ENCODE assay signal across 9 mouse cellular contexts in genomic region chr8:94362607-94363239, GRCm38 (mm10). TPM values are rescaled to one million over a fixed set of nuclear protein-coding genes. Genes with fewer than 3 reads are reported as not detected.
DNase-seq lines count a peak whose midpoint lies in the region; ATAC-seq and TF ChIP-seq lines count a peak whose summit lies in the region.
"Had no signal": no experiment of that assay in that cellular context is flagged by ENCODE, and none has a peak within 500 bp of the region (broad histone marks: within the 10 kb centered on the region; RNA-seq: fewer than 3 reads in every experiment).

No protein-coding gene starts in this region.

- no peaks in the 10 kb centered on the region for H3K27me3 ChIP-seq in hindbrain, embryonic 10.5 days (ENCODE audit: insufficient read depth, poor library complexity, severe bottlenecking)
- H3K27me3 ChIP-seq: limb, embryonic 13.5 days had no signal

- no peak for DNase-seq in layer of hippocampus, adult 2 months (ENCODE audit: low spot score in 2 of 2)
- no peak for DNase-seq in layer of hippocampus, adult 9-11 months
- DNase-seq in lung, postnatal 4 days, result peak; percentile 61 to 80
- DNase-seq in hindbrain, embryonic 10.5 days (ENCODE audit: low spot score), result no peak
- DNase-seq in layer of hippocampus, adult 11-12 months (ENCODE audit: low spot score), result no peak
- no peak for DNase-seq in cerebellum, adult 9-11 months

- H3K27ac ChIP-seq in layer of hippocampus, adult 2 months, result peak overlapping the region; percentile 70
- H3K27ac ChIP-seq in brown adipose tissue, adult 24 weeks (replicated peaks; ENCODE audit: low read depth, low read length), result peak overlapping the region; percentile 77
- no peak overlapping the region for H3K27ac ChIP-seq in hindbrain, embryonic 10.5 days
- H3K27ac ChIP-seq: limb, embryonic 13.5 days had no signal

- WGBS in hindbrain, embryonic 10.5 days, result 85% methylated on average over 7 of the region's 7 CpGs

- no peaks in the 10 kb centered on the region for H3K9me3 ChIP-seq in hindbrain, embryonic 10.5 days
- H3K9me3 ChIP-seq: limb, embryonic 13.5 days had no signal

- H3K4me1 ChIP-seq in brown adipose tissue, adult 24 weeks (ENCODE audit: control insufficient read depth, insufficient read depth, insufficient read length, low read length), result peaks cover 45% of the 10 kb centered on the region
- no peaks in the 10 kb centered on the region for H3K4me1 ChIP-seq in hindbrain, embryonic 10.5 days (replicated peaks)

- TF ChIP-seq CTCF in layer of hippocampus, adult 2 months (conservative IDR thresholded peaks at IDR 0.05), result no peak

- H3K4me3 ChIP-seq in layer of hippocampus, adult 2 months, result no peak overlapping the region
- H3K4me3 ChIP-seq in brown adipose tissue, adult 24 weeks (ENCODE audit: insufficient read depth, low read depth, low read length), result no peak overlapping the region; the same call in 1 of the 2 replicates
- H3K4me3 ChIP-seq in hindbrain, embryonic 10.5 days, result no peak overlapping the region
- H3K4me3 ChIP-seq: limb, embryonic 13.5 days had no signal

- H3K36me3 ChIP-seq in hindbrain, embryonic 10.5 days, result no peaks in the 10 kb centered on the region
- H3K36me3 ChIP-seq: limb, embryonic 13.5 days had no signal

- ATAC-seq in inflammation-experienced regulatory T-cells, adult 6 months, result peak; percentile 15

RNA-seq across cellular contexts. Expression of gene Herpud1, which starts 23.5 kb away (rescaled TPM):
- 10 to 100 TPM; 54.4 to 57.3 TPM for total RNA-seq in layer of hippocampus, adult 2 months (2021)
- polyA plus RNA-seq in brown adipose tissue, adult 24 weeks (2012; ENCODE audit: insufficient read depth, insufficient read length, missing spikeins), result 54.7 and 91.5 TPM in 2 replicates
- 100 to 1,000 TPM in 2 of 3 experiments, 10 to 100 TPM in 1; 75.9 to 149 (median 110) TPM for polyA plus RNA-seq in inflammation-experienced regulatory T-cells, adult 6 months (2017; shearing (Covaris generic))
- 57.3 and 59.5 TPM in 2 replicates for polyA plus RNA-seq in hindbrain, embryonic 10.5 days (2016; fragmentation: Nextera tagmentation; extraction: Ambion mirVana)

RNA-seq across cellular contexts. Expression of gene Slc12a3, which starts 33.7 kb away (rescaled TPM):
- total RNA-seq in layer of hippocampus, adult 2 months (2021), result 1 to 10 TPM in 1 of 2 experiments, under 1 TPM in 1; 0.54 to 1.0 TPM
- not detected in 2 replicates for polyA plus RNA-seq in brown adipose tissue, adult 24 weeks (2012; ENCODE audit: insufficient read depth, insufficient read length, missing spikeins)
- polyA plus RNA-seq in inflammation-experienced regulatory T-cells, adult 6 months (2017; shearing (Covaris generic)), result under 1 TPM in 1 of 3 experiments, not detected in 2; 0.20 TPM
- 0.09 TPM in 1 of 2 replicates, not detected in the other for polyA plus RNA-seq in hindbrain, embryonic 10.5 days (2016; fragmentation: Nextera tagmentation; extraction: Ambion mirVana)
- polyA plus RNA-seq: limb, embryonic 13.5 days had no signal

Comparison
In these comparisons a context has a peak if more than half of its experiments do, and no peak if none do; other contexts are left out.
1. DNase-seq: peak in lung, postnatal 4 days (2 of 2); none in layer of hippocampus, adult 2 months (0 of 2), layer of hippocampus, adult 9-11 months (single experiment), hindbrain, embryonic 10.5 days (single experiment), layer of hippocampus, adult 11-12 months (single experiment) and cerebellum, adult 9-11 months (single experiment).